Mouse (Mus musculus): ENCODE measurements around the gene Srd5a2.

The Srd5a2 gene

GRCm38 (mm10) chr17:73995907-73996645 lies 51.6 kb downstream of the Srd5a2 start:
- CTCF ChIA-PET = interaction anchor here in 1 of 4 experiments (0.6 kb wide), 1 partner anchor 139 kb away, joined by 3 read pairs; no protein-coding TSS in a partner anchor
- POLR2A ChIA-PET = no interaction called here

- POLR2A ChIA-PET = no interaction called here
- CTCF ChIA-PET = no interaction called here
These were observed 56.5 kb downstream of the Srd5a2 start for GRCm38 (mm10) chr17:73991264-73991663.

- ChIA-PET CTCF (no interaction called here), POLR2A (no interaction called here)
These were observed 61.1 kb downstream of the Srd5a2 start for GRCm38 (mm10) chr17:73986571-73986970.

- CTCF ChIA-PET = no interaction called here
These were observed 61.8 kb downstream of the Srd5a2 start for GRCm38 (mm10) chr17:73985936-73986335.

GRCm38 (mm10) chr17:73984508-73984907 lies 63.2 kb downstream of the Srd5a2 start:
- ChIA-PET CTCF (no interaction called here), POLR2A (no interaction called here)

More at GRCm38 (mm10) chr17:73985936-73986335, 61.8 kb downstream of the Srd5a2 start:
- POLR2A ChIA-PET = no interaction called here

GRCm38 (mm10) chr17:73982871-73983270 lies 64.8 kb downstream of the Srd5a2 start:
- POLR2A ChIA-PET = no interaction called here
- CTCF ChIA-PET = no interaction called here

- CTCF ChIA-PET = no interaction called here
- POLR2A ChIA-PET = no interaction called here
These were observed 71.7 kb downstream of the Srd5a2 start for GRCm38 (mm10) chr17:73976066-73976465.

GRCm38 (mm10) chr17:73972648-73973047 lies 75.1 kb downstream of the Srd5a2 start:
- CTCF ChIA-PET = no interaction called here
- POLR2A ChIA-PET = no interaction called here

- ChIA-PET POLR2A (no interaction called here), CTCF (no interaction called here)
These were observed 76.4 kb downstream of the Srd5a2 start for GRCm38 (mm10) chr17:73971291-73971690.

- ChIA-PET CTCF (interaction anchor here in 1 of 4 experiments (0.6 kb wide), 1 partner anchor 13 kb away, joined by 3 read pairs; no protein-coding TSS in a partner anchor), POLR2A (no interaction called here)
These were observed 77.2 kb downstream of the Srd5a2 start for GRCm38 (mm10) chr17:73970361-73971027.
